Mouse (Mus musculus) kidney, postnatal 14 days (tissue): ENCODE measurements at regions not wholly inside any gene's neighbourhood (a gene's known extent, or its start where the extent isn't known, plus 50 kb on each side); places are given as distances from the start of the nearest gene placed in this dataset.
A peak's percentile ranks its signal among the peaks of the same experiment; 100 is the strongest.

Experiments
- DNase-seq: peaks from one replicate; pipeline ENCODE4 v3.0.0; 2022; ENCODE audit warnings: mixed read lengths

DNA sequence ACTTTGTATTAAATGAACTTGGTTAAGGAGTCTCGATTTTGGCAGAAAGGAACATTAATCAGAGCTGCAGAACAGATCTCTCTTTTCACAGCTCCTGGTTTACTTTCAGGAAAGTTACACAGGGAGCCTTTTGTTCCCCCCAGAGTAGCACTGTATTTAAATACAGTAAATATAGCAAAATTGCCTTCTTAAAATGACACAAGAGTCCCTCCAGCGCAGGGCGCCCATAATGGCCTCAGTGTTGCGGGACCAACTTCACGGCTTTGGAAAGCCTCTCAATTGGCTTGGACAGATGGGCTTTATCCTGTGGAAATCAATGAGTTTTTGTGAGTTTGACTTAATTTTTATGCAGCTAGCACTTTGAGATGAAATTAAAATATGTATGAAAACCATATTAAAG is 588.3 kb upstream of the Sall1 start:
- DNase-seq: no peak

DNA sequence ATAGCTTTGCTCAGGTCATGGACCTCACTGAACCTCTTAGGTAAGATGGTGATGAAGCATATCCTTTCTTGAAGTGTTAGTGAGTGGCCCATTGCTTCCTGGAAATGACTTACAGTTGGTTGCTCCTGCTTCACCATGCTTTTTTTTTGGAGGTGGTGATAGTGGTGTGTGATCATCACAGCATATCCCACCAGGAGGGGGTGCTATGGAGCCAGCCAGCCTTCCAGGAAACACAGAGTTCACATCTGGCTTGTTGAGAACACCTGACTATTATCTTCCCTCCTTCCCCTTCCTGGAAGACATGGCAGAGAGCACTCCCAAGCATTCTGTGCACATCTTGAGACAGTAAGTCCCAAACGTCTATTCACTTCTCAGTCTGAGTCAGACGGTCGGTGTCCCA is 586.6 kb upstream of the Sall1 start:
- peak; percentile 4 for DNase-seq

DNA sequence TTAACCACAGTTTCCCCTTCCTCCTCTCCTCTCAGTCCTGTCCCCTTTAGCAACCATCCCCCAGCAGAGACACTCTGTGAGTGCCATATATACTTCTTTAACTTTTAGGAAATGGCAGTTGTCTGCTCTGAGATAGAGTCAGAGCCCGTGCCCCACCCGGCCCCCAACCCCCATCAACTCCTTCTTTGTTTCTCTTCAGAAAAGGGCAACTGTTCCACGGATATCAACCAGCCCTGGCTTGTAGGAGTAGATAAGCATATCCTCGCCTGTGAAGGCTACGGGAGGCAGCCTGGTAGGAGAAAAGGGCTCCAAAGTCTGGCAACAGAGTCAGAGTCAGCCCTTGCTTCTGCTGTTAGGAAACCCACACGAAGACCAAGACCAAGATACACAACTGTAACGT is 574.1 kb upstream of the Sall1 start:
- no peak for DNase-seq

DNA sequence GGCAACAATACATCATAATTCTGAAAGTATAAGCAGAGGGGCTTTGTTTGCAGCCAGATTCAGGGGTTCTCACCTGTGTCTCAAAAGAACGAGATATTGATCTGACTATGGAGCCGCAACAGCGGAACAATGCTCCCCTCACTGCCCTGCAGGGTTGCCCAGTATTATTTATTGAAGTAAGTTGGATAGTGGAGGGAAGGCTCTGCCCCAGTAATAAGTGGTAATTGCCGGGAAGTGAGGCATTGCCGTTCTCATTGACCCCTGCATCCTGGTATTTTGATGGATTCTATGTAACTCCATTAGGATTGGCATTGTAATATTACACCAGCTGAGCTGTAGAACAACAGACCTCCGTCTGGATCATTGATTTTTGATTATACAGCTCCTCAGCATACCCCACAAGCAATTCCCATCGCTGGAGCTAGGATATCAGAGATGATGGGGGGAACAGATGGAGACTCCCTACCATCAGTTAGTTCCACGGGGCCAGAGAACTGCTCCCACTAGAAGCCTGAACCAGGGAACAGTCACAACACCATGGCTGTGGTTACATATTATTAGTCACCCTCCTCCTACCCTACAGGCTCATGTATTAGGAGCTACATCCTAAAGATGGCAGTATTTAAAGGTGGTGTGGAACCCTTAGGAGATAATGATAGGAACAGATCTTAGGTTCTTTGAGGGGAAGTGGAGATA is 572.0 kb upstream of the Sall1 start:
- DNase-seq: no peak

DNA sequence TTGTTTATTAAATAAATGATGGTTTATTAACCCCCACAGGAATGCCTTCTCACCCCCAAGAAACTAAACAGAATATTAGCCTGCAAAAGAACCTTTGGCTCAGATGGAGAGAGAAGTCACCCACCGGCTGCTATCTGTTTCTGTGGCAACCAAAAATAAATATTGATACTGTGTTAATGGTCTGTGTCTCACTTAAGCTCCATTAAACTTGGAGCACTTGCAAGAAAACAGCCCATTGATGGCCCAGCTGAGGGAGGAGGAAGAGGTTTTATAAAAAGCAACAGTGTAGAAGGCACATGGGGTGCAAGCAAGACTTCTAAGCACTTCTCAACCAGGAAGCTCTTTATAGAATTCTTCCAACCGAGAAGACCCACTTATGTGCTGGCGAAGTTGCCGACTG is 565.1 kb upstream of the Sall1 start:
- DNase-seq: no peak

DNA sequence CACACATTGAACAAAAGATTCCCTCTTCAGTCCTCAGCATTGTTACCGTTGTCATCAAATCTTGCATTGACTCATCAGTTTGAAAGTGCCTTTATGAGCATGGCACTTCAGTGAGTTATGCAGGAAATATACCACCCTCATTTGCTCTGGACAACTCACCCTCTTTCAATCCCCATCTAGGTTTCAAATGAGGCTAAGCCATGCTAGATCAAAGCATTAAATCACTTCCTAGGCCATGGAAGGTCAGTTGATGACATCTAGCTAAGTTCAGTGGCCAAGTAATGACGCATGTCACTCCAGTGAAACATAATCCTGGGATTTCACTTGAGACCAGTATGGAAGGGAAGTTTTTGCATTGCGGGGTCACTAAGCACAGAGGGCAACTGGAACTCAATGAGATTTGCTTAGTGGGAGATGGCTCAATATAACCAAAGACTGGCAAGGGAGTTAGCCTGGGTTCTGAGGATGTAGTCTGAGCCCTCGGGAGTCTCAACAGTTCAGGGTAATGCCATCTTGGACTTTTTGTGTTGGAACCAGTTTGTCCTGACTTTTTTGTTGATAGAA is 562.0 kb upstream of the Sall1 start:
- DNase-seq: no peak

DNA sequence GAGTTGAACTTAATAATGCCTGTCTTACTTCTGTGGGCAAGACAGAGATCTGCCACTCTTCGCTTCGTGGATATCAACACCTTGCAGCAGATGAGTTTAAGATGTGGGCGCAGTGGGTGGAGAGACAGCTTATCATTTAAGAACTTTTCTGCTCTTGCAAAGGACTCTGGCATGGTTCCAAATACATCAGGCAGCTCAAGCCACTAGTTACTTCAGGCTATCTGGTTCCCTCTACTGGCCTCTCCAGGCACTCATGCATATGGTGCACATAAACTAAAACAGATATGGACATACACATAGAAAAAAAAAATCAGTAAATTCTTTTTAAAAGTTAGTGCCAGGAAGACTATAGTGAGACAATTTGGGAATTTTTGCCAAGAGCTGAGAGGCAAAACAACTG is 560.5 kb upstream of the Sall1 start:
- no peak for DNase-seq

DNA sequence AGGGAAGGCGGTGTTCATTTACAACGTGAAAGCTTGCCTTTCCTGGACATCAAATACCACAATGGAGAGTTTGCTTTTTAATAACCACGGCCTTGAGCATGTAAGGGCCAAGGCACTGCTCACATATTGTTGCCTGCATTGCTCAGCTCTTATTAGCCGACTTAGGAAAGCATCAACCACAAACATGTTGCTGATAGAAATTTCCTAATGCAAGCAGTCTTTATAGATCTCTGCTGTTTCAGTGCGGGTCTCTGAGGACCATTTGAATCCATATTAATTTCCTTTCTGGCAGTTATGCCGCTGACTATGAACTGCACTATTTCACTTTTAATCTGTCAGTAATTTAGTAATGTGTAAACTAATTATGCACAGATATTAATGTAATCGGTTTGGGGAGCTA is 552.4 kb upstream of the Sall1 start:
- DNase-seq: no peak

DNA sequence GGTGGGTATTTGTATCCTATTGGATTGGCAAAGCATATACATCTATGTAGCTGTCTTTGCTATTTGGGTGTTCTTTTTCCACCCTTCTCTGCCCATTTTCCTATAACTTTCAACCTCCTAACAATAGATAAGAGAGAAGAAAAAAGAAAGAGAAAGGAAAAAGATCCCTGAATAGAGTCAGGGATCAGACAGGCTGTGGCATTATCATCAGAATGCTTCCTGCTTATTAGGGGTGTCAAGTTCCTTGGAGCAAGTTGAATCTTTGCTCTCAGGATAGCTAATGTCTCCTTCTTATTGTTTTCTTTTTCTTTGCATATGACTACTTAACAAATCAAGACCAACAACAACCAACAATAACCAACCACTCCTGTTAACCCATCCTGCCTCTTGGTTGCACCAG is 539.1 kb upstream of the Sall1 start:
- DNase-seq: no peak

DNA sequence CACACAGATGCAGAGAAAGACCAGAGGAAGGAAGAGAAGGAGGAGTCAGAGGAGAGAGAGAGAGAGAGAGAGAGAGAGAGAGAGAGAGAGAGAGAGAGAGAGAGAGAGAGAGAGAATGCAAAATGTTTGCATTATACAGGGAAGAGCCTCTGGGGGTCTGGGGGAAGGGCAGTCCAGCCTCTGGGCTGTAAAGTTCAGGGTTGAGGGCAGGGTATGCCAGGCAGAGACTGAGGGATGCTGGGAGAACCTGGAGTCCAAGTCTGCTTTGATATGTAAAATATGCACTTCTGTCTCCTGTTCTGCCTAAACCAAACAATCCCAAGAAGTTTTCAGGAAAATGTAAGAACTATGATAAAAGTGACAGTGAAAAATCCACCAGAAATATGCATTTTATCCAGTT is 538.6 kb upstream of the Sall1 start:
- DNase-seq: no peak

DNA sequence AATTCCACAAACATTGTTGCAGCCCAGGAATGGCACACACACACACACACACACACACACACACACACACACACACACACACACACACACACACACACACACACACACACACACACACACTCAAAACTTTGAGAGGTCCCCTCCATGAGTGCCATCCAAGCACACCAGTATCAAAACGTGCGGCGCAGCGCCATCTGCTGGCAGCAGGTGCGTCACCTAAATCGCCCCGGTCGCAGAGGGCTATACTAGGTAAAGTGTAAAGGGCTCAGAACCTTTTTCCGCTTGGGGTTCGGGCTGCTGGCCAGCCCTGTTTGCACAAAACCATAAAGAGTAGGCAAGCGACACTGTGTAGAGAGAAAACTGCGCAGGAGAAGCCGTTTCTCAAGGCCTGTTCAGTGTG is 527.9 kb upstream of the Sall1 start:
- peak; percentile 86 for DNase-seq

DNA sequence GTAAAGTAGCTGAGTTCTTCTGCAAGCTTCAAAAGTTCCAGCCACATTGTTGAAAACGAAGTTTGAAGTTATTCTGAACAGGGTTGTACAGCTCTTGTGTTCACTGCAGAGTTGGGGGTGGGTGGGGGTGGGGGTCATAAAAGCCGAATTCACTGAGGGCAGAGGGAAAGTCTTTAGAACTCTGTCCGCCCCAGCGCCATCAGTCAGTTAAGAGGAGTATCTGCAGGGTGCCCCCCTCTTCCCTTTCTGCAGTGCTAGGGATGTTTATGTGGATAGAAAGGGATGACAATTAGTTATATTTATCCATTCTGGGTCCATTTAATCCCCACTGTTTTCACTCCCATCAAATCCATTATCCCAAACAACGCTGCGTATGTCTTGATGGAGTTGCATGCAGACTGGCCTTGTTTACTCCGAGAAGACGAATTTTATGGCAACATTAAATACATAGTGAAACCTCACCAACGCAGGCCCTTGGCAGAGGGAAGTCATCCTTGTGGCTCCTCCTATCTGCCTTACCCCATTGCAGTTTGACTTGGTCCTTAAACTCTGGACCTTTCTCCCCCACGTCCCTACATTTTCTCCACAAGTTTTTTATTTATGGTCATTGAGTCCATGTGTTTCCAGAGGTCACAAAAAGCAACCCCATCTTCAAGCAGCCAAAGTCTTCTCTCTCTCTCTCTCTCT is 526.8 kb upstream of the Sall1 start:
- no peak for DNase-seq

DNA sequence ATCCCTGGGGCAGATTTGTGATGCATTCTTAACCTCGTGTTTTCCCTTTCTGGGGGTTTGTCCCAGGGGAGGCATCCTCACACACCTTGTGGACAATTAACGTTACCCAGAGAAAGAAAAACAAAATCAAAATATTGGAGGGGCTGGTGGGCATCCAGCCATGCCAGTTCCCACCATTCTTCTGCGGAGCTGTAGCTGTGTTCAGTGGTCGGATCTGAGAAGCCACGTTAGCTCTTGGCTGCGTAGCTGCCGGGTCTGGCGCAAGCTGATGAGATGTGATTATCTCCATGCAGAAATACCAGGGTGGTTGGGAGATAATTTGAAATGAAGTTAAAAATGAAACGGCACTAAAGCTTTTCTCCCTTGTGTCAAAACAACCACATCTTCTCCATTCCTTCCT is 525.4 kb upstream of the Sall1 start:
- no peak for DNase-seq

DNA sequence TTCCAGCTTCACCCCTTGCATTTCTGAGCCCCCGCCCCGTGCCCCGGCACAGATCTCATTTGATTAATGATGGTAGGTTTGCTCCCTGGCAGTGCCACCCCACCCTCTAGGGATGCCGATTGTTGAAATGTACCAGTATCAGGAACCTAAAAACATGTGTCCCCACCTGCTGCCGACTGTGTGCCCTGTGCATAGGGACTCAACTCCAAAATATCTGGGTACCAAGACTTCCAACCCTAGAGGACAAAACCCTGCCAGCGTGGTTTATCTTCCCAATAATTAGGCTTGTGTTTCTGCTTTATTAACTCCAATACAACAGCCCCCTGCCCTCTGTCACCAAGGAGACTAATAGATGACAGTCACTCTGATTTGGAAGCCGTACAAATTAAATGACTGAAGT is 524.7 kb upstream of the Sall1 start:
- DNase-seq: no peak

DNA sequence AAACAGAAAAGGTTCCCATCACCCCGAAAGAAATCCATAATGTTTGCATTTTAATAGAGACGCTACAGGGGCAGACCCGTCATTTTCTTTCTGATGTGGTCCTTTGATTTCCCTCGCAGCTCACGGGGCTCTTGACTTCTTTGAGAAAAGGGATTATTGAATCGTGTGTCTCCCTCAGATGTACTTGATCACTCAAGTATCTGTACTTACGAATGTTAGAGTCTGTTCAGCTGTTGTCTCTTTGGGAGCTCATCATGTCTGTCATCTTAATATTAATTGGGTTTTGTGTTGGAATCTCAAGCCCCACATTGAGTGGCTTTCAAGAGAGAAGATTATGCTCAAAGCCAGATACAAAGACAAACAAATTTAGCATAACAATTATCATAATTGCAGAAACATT is 523.0 kb upstream of the Sall1 start:
- no peak for DNase-seq

DNA sequence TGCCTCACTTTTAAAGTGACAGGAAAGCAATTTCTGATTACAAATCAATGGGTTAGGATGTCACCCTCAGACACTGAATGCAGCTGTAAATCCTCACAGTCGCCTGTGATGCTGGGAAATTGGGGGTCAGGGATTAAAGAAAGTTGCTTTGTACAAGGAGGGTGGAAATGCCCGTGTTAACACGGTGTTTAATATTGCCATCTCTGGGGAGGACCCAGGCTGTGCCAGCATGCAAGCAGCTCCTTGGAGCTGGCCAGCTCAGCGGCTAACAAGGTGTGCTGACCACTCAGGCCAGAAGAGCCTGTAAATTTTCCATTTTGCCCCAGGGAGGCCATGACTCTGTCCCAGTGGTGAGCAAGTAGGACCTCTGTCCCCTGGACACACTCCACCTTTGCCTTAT is 522.5 kb upstream of the Sall1 start:
- no peak for DNase-seq

DNA sequence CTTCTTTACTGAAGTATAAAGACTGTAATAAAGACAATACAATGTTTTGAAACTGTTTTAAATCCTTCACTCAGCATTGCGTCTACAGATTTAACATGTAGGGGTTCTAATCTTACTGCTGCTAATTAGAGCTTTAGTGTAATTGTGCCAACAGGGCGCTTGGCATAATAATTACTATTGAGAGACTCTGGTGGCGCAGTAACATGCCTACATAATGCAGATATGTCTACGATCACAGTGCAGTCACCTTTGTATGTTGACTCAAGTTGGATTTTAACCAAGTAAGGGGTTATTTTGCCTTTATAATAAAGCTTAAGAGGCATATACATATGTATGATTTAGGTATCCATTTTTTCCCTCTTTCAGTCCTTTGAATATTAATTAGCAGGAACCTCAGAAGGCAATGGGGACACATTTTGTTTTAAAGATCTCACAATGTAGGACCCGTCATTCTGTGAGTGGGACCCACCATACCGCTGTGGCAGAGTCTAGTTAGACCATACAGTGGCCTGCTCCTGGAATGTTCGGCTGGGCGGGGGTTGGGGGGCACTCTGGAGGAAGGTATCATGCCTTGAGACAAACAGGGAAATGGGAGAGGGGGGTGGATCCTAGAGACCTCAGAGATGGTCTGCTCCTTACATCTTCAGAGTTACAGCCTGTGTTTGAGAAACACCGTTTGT is 521.3 kb upstream of the Sall1 start:
- DNase-seq: no peak

DNA sequence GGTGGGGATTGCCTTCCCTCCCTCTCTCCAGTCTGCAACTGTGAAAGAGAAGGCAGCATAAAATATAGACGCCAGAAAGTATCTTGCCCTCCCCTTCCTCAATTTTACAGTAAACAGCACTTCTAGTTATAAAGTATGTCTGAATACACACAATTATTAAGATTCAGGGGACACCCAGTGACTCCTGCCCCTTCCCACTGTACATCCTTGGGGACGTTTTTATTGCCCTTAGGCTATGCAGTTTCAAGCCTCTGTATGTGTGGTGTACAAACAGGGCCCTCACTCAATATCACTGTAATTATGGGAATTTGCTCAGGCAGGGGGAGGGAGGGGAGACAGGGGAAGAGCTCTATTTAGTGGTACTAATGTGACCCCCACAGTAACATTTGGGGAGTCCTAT is 519.6 kb upstream of the Sall1 start:
- DNase-seq: no peak

DNA sequence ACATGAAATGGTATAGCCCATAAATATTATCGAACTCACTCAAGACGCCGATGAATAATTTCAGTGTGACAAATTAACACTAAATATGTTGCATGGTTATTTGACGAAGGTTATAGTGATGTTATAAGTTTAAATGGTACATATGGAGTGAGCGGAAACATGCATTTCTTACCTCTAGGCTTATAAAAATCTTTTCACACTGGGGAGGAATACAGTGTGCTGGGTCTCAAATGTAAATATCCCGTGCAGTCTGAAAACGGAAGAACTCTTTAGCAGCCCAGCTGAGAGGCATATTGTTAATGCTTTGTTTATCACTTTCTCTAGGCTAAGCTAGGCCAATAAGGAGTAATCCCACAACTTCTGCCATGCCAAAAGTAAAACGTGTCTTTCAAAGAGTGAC is 518.6 kb upstream of the Sall1 start:
- DNase-seq: no peak

DNA sequence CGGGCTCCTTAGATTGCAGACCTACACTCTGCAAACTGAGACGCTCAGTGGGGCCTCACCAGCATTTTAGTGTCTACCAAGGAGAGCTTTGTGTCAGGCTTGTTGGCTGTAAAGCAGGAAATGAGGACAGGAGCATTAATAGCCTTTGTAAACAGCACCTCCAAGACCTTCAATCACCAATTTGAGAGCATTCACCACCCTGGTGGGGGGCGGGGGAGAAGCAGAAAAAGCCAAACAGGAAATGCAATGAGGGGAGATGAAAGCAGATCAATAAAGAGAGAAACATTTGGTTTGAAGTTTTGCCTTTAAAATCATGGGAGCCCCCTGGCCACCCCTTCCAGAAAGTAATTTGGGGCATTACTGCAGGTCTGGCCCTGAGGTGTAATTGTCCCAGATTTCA is 497.3 kb upstream of the Sall1 start:
- DNase-seq: no peak

DNA sequence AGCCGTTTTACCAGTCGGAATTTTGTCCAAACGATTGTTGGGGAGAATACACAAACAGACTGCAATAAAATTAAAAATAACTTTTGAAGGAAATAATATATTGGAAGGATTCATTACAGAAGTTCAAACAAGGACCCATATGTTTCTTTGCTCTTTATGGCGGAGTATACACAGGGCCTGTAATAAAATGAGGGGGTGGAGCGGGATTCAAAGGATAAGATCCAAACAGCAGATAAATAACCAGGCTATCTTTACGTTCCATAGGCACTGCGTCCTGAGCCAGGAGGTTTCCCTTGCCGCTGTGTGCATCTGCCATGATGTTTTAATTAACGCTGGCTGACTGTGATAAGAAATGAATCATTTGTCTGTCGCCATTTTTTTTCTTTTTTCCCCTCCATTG is 490.6 kb upstream of the Sall1 start:
- DNase-seq: no peak

DNA sequence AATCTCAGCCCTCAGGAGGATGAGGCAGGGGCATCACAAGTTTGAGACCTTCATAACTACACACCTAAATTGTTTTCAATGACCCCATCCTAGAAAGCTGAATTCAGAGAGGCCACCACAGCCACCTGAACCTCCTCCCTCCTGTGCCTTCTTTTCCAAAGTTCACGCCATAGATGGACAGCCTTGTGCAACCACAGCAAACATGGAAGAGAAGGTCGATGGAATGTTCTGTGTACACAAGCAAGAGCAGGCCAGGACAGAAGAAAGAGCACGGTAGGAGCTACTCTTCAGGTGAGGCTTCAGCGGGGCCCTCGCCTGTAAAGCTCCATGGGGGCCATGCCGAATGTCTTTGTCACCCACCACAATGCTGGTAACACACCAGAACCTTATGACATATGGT is 481.1 kb upstream of the Sall1 start:
- DNase-seq: no peak

DNA sequence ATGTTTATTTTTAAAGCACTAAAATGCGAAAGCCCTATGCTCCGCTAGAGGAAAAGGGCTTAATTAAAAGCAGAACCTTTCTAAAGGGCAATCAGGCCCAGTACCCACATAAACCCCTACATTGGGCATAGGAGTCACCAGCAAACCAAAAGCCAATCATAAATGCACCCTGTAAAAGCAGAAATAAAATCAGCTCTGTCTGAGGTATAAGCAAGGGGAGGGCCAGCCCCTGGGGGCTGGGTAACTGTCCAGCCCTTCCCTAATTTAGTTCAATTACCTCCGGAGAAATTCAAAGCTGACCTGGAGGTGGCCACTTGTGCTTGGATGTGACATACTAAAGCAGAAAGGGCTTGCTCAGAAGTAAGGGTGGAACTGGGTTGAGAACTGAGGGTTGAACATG is 479.4 kb upstream of the Sall1 start:
- no peak for DNase-seq

DNA sequence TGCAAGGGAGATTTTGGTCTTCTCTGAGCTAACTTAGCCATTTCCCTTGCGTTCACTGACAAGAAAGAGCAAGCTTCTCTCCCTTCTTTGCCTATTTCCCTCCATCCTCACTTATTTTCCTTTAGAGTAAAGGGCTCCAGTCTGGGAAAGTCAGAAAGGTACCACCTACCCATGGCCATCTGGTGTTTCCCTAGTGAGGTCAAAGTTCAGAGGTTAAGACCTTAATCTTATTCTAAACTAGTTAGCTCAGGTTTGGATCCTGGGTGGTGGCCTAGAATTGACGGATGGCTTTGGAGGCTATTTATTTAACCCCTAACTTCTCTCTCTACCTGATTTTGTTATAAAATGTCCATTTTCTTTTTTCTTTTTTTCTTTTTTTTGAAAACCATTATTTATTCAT is 472.6 kb upstream of the Sall1 start:
- no peak for DNase-seq
